Mouse (Mus musculus): Measurements from ENCODE around the gene Insr.

DNA sequence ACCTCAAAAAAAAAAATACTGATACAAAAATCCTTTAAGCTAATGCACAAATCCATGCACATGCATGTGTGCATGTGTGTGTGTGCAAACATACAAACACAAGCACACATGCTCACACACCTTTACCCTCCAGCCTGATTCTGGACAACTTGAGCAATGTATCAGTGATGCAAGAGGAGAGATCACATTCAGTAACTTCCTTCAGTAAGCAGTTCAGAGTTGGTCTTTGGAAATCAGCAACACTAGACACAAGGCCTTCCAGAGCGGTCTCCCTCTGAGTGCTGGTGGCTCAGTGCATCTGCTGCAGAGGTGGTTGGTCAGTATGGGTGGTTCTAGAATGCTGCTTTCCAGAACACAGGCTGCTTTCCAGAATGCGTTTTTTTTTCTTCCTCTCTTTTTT is 46.8 kb downstream of the Insr start:
- no peak for TF ChIP-seq CTCF (IDR thresholded peaks at IDR 0.05; ENCODE audit: low read depth)
- TF ChIP-seq EP300 (optimal IDR thresholded peaks at IDR 0.05) = no peak
